Mouse (Mus musculus) left cerebral cortex, postnatal 25 days (tissue): ENCODE results near the gene Glrx. TPM values are rescaled to one million over a fixed set of nuclear protein-coding genes. Genes with fewer than 3 reads are reported as not detected.

Experiments used
- DNase-seq, 2 experiments: peaks; one replicate each; pipeline ENCODE4 v3.0.0; 2022; ENCODE audit warnings: low spot score in 2 of 2, mixed read lengths in 1 of 2
- intact Hi-C: fragments of 180-260 bp; cut with DNase I; formaldehyde crosslinking; loops from one replicate; pipeline ENCODE4 v1.15.1; 2025
- total RNA-seq, 2 experiments: library from RNA; stranded (reverse); gene quantifications; 2 replicates each; pipeline ENCODE4 v1.2.3; 2021

Glrx gene
- total RNA-seq, 2 experiments from 2014 or later, result 52.4 to 52.6 TPM

DNA sequence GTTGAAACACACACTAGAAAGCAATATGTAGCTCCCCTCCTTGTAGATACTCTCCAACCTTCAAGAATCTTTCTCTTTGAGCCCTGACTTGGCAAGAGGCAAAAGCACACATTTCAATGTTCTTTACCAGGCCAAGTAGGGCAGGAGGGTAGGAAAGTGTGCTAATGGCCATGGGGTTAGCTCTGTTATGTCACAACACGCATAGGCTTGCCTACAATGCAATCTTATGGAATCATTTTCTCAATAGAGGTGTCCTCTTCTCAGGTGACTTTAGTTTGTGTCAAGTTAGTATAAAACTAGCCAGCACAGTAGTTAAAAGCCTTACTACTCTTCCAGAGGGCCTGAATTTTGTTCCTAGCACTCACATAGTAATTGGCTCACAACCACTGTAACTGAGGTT is 9.0 kb upstream of the Glrx start:
- no peak for DNase-seq
- intact Hi-C loops, result no loop called here

DNA sequence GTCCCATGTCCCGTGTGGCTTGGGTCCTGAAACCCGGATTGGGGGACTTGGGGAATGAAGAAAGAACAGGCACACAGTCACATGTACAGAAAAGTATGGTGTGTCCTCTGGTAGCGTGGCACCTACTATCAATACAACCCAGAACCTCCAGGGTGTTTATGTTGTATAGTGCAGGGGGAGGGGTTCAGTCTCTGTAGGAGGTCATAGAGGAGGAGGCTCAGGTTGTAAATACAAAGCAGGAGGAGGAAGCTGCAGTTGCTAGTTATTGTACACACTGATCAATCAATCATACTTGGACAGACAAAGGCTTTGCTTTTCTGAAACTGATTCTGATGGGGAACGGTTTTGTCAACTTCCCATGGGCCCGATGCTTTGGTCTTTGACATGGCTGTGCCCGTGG is 8.0 kb upstream of the Glrx start:
- DNase-seq, result no peak
- intact Hi-C loops, result no loop called here

DNA sequence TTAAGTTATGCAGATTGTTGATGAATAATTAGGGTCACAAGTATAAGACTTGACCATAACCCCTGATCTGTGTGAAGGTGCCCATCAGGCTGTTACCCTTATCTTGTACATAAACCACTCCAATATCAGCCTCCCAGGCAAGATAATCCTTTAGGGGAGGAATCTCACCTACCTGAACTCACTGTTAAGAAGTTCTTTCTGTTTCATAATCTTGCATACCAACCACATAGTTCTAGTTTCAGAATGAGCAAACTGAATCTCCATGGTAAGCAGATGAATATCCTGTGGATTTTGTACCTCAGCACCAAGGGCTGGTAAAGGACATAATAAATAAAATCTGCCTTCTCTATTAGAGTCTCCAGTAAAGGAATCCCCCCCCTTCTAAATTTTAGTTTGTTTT is 7.0 kb upstream of the Glrx start:
- intact Hi-C loops, result no loop called here

DNA sequence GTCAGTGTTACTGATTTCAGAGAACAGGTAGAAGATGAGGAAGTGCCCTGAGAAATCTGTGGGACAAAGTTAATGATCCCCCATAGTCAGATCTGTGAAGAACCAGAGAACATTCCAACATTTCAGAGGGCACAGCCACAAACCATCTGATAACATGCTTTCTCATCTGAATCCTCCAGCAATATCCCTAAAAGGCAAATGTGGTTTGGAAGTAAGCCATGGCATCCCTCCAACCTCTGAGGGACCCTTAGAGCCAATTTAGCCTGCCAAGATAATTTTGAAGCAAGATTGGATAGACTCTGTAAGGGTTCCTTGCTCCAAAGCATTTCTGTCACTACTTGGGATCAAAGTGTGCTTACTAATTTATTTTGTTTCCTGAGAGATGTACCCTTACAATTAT is 6.2 kb upstream of the Glrx start:
- no peak for DNase-seq
- intact Hi-C loops, result no loop called here

More for the DNA sequence above, 7.0 kb upstream of the Glrx start:
- DNase-seq, result no peak

DNA sequence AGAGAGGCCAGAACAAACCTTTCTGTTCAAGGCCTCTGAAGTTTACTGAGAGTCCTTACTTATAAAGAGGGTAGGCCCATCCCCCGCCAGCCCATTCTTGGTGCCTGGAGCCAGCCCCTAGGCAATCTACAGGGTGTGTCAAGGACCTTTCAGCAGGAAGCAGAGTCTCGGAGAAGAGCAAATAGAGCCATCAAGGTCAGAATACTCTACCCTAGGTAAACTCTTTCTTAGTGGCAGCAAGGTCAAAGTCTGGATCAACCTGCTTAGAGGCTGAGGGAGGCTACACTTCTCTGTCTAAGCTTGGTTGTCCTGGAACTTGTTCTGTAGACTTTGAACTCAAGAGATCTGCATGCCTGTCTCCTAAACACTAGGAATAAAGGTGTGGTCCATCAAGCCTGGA is 4.2 kb upstream of the Glrx start:
- intact Hi-C loops, result no loop called here

DNA sequence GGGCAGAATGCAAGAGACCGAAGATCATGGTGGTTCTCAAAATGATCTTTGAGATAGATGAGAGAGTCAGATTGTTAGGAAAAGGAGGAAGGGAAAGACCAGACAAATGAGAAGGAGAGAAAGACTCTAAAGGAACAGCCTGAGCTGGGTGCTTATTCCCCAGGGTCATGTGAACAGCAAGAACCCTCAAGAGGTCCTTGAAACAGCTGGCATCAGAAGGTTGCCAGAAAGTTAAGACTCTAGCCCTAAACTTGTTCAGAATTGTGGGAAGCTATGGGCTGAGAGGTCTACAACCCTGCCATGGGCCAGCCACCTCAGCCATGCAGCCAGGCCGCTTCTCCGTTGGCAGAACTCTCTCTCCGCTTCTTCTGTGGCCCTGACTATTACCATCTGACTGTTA is 1.2 kb upstream of the Glrx start:
- DNase-seq, result no peak
- intact Hi-C loops, result no loop called here

More for the DNA sequence above, 4.2 kb upstream of the Glrx start:
- DNase-seq, result no peak

DNA sequence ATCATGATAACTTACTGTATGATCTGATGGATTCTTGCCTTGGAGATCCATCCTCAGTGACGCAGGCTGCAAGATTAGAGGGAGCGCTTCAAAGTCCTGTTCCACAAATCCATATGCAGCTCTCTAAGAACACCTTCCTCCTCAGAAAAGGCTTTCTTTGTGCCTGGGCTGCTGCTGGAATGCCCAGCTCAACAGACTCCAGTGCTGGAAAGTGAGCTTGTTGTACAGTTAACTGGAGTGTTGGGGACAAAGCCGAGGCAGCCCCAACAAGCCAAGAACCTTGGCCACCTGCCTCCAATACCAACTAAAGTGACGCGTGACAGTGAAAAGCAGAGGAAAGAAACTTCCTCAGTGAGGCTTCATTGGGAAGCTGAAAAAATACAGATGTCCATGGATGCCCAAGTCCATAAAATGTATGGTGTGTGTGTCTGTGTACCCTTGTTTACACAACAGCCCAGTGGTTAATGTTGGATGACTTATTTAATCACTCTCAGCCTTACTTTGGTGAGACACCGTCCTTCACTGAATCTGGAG is 1.2 kb downstream of the Glrx start:
- DNase-seq, result peak; percentile 18 to 40
- intact Hi-C loops, result loop anchor here (5.0 kb wide), 2 partner anchors 36 to 1449 kb away; partner anchors contain the start of gene Zfp72

DNA sequence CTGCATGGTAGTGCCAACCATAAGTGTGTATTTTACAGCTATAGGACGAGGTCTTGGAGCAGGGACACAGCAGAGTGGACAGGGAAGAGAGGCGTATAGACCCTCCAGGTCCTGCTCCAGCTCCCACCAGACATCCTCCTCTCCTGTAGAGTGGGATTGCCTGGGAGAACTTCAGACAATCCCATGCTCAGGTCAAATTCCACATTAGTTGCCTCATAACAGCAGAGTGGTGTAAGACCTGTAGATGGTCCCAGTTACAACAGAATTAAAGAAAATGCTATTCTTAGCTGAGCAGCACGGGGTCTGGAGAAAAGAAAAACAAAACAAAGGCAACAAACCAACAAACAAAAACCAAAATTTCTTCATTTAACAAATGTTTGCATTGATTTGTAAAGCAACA is 2.3 kb downstream of the Glrx start:
- no peak for DNase-seq
- intact Hi-C loops, result loop anchor here (5.0 kb wide), 2 partner anchors 35 to 1450 kb away; partner anchors contain the start of gene Zfp72

DNA sequence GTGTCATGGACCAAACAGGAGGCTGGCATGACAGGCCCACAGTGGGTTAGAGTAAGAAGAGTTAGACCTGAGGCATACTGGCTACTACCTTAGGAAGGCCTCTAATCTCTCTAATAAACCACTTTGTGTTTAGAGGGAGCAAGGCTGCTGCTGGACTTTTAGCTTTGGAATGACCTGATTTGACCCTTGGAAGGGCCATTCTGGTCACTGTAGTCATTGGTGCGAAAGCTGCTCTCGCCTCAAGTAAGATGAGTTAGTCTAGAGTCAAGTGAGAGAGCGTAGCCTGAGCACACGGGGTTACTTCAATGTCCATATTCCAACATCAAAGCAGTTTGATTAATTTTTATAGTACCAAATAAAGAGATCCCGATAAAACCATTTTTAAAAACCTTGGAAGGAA is 3.7 kb downstream of the Glrx start:
- DNase-seq, result no peak
- intact Hi-C loops, result loop anchor here (5.0 kb wide), 2 partner anchors 34 to 1451 kb away; partner anchors contain the start of gene Zfp72

DNA sequence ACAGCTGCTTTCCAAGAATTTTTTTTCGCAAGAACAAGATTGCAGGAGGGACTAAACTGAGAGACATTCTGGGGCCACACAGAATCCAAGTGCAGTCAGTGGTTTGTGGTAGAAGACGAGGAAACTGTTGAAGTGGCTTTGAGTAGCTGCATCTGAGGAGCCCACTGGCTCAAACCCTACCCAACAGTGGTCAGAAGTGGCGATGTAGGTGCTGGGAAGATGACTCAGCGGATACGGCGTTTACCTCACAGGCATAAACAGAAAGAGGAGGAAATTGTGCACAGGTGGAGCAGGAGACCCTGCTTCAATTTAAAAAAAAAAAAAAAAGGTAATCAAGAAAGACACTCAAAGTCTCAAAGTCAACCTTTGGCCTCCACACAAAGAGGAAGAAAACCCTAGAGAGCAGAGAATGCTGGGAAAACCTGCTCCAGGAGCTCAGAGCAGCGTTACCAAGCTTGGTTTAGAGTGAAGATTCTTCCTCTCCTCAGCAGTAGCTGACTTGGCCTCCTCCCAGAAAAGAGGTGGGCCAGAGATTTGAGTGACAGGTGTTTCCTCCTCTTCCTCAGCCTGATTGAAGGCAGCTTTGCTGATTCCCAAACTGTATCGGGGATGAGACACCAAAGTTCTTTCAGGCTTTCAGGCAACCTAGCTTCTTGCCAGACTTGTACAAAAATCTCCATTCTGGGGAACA is 4.5 kb downstream of the Glrx start:
- no peak for DNase-seq
- intact Hi-C loops, result loop anchor here (5.0 kb wide), 2 partner anchors 33 to 1452 kb away; partner anchors contain the start of gene Zfp72

DNA sequence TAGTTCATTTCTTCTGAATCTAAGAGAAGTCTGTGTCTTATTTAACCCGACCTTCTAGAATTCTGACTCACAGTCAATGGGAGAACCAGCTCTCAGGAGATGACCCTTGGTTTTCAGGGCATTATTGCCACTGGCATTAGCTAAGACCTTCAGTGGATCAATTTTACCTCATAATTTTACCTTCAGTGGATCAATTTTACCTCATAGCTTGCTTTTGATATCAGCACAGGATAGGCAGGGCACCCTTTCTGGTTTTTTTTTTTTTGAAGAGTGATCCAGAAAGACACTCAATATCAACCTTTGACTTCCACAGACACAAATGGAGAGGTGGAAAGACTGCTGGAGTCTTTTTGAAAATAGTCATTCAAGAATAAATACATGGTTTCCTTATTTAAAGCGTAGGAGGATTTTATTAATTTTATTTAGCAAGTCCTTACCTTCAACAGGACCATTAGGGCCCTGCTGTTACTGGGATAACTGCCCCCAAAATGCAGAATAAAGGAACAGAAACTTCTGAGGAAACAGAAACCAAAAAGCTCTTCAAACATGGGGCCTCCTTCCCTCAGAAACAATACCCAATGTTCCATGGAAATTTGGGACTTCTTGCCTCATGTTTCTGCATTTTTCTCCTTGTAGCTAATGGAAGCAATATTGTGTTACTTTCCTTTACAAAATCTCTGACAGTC is 5.3 kb downstream of the Glrx start:
- DNase-seq, result no peak
- intact Hi-C loops, result loop anchor here (5.0 kb wide), 2 partner anchors 32 to 1453 kb away; partner anchors contain the start of gene Zfp72

DNA sequence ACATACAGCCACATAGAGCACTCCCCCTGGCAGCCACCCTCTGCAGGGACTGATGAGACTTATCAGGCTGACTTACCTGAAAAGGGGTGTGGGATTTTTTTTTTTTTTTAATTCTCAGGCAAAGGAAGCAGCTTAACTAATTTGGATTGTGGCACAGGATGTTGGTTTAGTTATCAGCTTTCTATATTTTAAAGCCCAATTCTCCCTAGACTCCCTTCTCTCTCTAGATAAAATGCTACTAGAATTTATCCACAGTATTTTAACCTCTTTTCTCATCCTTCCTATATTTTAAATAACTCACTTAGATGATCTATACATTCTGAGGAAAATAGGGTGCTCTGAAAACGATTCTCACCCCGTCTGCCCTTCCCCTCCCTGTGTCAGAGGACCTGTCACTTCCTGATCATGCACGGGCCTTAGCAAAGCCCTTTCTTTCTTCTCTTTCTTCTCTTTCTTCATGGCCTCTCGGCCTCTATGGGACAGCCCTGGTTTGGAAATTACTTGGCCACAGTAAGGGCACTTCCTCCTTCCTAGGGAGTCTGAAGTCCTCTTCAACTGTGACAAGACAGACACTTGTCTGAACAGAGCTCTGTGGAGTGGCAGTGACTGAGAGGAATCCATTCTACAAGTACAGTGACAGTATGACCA is 6.0 kb downstream of the Glrx start:
- intact Hi-C loops, result no loop called here
- no peak for DNase-seq

DNA sequence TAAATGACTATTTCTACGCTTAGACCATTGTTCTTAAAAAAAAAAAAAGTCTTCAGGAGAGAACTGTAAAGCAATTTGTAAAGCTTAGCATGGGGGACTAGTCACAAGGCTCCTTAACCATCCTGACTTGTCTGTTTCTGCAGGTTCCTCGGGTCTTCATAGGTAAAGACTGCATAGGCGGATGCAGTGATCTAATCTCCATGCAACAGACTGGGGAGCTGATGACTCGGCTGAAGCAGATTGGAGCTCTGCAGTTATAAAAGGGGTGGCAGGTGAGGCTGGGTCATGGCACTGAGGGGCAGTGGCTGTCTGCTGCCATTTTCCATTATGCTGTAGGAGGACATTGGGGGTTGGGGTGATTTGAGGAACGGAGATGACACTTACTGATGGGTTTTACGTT is 7.4 kb downstream of the Glrx start:
- intact Hi-C loops, result no loop called here
- DNase-seq, result no peak

DNA sequence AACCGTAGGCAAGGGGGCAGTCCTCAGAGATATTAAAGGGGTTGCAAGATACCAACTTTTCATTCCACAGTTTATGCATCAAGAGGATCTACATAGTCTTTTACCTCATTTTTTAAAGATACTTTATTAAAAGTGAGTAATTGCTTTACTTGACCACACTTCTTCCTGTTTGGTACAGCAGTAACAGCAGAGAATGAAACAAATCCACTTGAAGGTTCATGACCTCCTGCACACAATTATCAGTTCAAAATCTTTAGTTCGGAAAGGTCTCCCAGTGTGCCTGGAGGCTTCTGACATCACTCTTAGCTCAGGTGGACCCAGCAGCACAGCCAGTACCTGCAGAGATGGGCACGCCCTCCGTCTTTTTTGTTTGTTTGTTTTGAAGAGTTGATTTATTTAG is 12.4 kb downstream of the Glrx start:
- intact Hi-C loops, result no loop called here
- DNase-seq, result no peak

DNA sequence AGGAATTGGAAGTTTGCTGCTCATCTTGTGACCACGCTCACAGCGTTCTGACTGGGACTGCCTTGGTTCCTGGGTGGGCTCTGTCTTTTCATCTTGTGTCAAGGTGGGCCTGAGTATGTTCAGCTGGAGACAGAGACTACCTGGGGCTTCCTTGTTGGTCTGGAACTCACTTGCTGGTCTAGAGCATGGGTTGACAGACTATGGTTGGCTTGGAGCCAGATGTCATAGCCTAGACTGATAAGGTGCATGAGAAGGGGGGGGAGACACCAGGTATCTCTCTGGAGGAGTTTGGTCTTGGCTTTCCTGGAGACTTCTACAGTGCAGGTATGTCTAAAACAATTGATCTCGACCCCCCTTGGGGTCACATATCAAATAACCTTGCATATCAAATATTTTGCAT is 13.4 kb downstream of the Glrx start:
- no peak for DNase-seq
- intact Hi-C loops, result no loop called here

DNA sequence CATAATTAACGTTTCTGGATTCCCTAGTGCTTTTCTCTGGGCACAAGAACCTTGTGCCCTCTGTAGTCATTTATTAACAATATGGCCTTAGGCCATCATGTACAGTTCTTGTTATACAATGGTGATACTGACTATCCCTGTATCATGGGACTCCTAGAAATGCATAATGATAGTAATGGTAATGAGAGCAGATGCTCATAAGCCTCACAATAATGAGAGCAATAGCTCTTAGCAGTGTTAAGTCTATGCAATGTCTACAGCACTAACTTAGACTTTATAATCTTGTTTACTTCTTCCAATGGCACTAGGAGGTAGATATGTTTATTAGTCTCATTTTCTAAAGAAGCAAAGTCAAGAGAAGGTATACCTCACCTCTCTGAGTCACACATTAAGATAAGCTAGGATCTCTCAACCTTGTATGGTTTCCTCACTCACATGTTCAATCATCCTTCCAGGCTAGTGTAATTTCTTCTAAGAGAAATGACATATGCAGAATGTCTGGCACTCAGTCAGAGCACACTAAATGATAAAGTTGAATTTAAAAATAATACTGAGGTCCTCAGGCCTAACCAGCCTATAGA is 19.7 kb downstream of the Glrx start:
- intact Hi-C loops, result no loop called here
- no peak for DNase-seq

DNA sequence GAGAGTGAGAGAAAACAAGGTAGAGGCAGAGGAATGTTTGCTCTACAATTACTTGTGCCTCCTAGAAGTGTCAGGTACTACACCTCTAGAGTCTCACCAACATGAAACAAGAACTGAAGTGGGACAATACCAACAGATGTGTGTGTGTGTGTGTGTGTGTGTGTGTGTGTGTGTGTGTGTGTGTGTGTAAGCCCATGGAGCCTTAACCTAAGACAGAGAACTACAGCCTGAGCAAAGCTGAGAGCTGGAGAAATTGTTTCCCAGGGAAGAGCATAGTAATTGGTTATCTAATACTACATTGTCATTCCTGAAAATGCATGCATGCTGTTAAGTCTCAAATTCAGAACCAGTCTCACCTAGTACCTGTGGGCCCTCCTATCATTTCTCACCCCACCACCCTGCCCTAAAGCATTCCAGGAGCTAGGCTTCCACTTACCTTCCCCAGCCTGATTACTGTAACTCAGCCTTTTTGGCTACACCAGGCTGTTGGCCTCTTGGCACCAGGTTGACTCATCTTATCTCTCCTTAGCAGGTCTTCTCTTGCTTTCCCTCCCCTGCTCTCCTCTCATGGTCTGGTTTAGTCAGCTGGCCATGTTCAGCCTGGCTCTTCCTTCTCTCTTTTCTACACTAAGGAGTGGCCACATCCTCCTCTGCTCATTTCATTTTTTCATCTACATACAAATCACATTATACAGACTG is 26.0 kb downstream of the Glrx start:
- no peak for DNase-seq
- intact Hi-C loops, result no loop called here

DNA sequence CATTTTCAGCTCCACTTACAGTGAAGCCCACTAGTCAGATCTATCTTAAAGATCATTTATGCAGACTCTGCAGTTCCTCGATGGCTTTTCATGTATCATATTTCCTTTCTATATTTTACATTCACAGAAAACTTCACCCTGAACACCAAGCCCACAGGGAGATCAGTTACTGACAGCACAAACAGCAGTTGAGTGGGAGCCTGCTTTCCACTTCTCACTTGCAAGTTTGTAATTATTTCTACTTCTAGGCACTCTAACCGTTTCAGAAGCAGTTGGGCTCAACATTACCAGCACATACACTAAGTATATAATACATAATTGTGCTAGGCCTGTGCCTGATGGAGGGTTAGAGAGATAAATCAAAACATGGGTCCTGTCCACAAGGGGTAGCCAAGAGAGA is 28.2 kb downstream of the Glrx start:
- intact Hi-C loops, result no loop called here
- DNase-seq, result peak; percentile 26 to 81

DNA sequence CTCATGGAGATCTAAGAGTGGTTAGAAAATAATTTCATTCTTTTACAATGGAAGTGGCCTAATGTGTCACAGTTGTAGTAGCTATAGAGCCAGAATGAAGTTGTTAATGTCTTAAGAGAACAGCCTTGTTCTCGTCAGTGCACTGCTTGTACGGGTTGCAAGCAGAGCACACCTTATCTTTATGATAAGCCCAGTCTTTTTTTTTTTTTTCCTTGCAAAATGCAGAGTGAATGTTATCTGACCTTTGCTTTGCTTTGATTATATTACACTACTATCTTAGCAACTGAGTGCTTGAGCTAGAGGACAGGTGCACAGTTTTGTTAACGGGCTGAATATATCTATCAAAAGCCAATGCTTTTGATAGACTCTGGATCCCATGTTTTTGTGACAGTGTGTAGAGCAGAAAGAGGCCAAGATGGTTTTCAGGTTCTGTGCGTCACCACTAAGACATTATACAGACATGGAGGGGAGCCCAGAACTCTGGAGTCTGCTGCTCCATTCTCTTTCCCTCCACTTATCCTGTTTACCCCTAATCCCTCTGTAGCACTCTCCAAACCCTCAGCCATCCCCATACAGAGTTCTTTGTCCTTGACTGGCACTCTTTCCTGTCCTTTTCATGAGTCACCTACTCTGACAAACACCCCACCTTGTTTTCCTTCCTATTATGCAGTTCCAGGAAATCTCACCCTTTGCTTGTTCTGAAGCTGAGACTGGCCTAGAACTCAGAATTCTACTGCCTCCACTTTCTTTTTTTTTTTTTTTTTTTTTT is 35.1 kb downstream of the Glrx start:
- intact Hi-C loops, result loop anchor here (5.0 kb wide), 4 partner anchors 32 to 167 kb away; partner anchors contain the start of gene Ell2

More for the DNA sequence above, 35.1 kb downstream of the Glrx start:
- no peak for DNase-seq
